Mouse (Mus musculus) liver, adult (tissue): Measurements from ENCODE around the gene Trim40.

Source experiments
- GATA4 ChIP-seq: IDR thresholded peaks from 2 replicates; pipeline ENCODE4 v1.6.1; 2014; ENCODE audit warnings: mild to moderate bottlenecking, low read length; ENCODE audit not compliant: insufficient replicate concordance

The Trim40 gene

DNA sequence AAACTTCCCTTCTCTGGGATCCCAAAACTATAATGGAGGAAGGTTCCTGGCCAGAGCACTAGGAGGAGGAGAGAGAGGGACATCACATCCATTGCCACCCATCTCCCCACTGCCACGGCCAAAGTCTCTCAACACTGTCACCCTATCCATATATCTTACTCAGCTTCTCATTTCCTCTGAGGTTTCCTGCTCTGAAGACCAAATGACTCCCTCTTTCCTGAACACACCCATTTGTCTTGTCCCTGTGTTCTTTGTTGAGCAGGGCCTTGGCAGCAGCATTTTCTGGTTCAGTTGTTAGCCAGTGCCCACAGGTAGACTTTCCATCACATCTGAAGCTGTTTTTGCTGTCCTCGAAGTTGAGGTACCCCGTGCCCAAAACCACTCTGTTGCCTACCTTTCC is 31.7 kb downstream of the Trim40 start:
- TF ChIP-seq GATA4: no peak

DNA sequence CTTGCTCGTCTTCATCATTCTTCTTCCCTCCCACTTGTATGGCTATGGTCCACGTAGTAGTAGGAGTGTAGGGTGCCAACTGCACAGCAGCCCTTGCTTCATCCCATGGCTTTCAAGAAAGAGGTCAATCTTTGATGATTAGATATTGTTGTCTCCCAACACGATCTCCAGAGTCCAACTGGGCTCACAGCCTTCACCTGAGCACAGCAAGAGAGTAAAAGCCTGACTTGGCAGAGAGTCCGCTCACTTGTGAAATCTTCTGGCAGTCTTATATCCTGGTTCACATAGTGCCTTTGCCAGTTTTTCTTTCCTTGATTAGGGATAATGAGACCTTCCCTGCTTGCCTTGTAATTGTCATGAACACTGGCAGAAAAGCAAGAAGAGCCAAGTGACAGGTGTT is 33.7 kb downstream of the Trim40 start:
- no peak for TF ChIP-seq GATA4

DNA sequence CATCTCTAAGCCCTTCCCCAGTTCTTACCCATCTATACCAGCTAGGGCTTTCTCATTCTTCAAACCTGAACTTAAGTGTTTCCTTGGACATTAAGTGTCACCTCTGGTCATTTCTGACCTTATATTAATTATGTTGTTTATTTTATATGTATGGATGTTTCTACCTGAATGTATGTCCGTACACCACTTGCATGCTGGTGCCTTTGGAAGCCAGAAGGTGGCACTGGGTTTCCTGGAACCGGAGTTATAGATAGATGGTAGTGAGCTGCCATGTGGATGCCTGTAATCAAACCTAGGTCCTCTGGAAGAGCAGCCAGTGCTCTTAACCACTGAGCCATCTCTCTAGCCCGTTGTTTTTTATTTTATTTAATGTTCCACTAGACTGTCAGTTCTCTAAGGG is 34.4 kb downstream of the Trim40 start:
- TF ChIP-seq GATA4: no peak

DNA sequence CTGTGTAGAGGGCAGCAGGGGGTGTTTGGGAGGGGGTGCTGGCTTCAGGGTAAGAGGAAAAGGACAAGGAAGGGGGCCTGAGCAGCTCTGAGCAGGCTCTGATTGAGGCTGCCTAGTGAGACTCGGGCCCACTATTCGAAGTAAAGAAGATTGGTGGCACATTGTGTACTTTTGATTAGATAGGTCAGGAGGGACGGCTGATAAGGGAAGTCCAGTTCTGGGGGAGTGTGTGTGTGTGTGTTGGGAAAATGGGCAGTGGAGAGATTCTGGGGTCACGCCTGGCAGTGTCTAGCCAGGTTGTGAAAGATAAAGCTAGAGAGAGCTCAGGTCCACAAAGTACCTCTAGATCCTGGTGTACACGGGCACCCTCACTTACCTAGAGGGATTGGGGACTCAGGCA is 38.3 kb downstream of the Trim40 start:
- no peak for TF ChIP-seq GATA4

DNA sequence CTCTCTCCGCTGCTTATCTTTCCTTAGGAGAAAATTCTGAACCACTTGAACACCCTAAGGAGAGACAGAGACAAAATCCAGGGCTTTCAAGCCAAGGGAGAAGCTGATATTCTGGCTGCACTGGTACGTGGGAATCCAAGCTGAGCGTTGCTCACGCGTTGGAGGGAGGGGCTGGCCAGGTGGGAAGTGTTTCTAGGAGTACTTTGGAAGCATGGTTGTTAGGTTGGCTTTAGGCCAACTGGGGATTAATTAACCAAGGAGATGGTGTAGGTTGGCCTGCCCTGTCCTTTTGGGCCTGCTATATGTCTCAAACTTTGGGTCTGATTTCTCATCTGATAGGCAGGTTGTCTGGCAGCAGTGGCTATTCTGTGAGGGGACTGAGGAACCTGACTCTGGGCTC is 38.7 kb downstream of the Trim40 start:
- no peak for TF ChIP-seq GATA4

DNA sequence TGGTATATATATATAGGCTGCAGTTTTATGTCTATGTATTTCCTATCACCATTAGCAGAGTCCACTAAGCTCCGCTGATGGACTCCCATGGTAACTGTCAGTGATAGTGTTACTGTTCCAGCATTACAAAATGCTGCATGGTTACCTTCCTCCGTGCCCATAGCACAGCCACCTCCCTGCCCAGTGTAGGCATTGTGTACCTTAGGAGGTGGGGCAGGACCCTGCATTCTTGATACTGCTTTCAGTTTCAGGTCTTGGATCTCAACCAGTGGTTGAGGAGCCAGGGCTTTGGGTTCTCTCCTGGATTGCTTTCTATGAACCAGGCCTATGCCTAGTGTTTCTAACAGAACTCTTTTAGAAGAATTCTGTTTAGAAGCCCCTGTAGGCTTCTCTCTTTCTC is 39.9 kb downstream of the Trim40 start:
- TF ChIP-seq GATA4: no peak

DNA sequence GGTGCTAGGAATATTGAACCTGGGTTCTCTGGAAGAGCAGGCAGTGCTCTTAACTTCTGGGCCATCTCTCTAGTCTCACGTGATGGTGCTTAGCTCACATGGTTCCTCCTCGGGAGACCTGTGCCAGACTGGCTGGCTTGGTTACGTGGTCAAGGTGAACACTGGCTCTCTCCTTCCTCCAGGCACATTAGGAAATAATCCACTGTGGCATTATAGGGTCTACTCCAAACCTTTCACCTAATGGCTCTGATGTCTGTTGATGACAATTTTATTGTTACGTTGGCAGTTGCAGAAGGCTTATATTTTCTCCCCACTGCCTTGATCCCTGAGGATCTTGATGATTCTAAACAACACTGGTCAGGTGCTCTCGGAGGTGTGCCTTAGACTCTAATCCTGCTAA is 41.0 kb downstream of the Trim40 start:
- TF ChIP-seq GATA4: no peak

DNA sequence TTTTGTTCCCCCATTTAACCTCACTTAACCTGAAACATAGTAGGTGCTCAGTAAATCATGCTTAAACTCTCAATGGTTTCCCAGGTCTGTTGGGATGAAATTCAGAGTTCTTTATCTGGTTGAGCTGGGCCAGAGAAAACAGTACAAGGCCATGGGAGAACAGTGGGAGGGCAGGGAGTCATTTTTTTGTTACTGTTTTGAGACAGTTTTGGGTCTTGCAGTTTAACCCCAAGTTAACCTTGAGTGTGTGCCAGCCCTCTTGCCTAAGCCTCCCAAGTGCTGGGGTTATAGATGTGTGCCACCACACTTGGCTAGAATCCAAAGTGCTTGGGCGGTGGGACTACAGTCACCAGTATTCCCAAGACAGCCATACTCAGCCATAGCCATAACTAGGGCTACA is 45.2 kb downstream of the Trim40 start:
- TF ChIP-seq GATA4: no peak

DNA sequence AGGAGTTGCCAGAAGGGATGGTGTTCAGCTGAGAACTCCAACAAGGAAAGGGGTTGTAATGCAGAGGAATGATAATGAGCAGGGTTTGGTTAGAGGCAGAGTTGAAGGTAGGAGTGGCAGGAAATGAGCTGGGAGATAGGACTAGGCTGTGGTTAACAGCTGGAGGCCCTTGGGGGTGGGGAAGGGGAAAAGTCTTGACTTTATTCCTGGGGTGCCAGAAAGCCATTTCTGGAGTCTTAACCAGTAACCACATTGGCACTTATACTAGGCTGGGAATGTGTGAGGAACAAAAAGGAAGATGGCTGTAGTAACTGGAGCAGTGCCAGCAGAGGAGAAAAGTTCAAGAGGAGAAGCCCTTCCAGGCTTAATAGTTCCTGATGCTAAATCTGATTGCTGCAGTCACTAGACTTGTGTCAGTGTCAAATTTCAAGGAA is 45.6 kb downstream of the Trim40 start:
- TF ChIP-seq GATA4: no peak

DNA sequence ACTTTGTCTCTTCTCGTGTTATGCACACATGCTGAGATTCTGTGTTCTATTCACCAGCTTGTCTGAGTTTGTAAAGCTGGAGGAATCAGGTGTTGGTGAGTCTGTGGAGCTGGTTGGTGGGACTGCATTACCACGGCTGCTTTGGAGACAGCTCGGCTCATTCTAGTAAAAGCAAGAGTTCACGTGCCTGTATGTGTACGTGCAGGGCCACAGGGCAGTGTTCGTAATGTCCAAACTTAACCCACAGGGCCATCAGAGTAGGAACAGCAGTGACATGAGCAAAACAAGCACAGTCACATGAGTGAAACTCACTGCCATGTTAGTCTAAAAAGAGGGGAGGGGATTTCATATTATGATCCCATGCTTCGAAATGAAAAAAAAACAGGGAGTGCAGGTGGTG is 46.2 kb downstream of the Trim40 start:
- no peak for TF ChIP-seq GATA4

DNA sequence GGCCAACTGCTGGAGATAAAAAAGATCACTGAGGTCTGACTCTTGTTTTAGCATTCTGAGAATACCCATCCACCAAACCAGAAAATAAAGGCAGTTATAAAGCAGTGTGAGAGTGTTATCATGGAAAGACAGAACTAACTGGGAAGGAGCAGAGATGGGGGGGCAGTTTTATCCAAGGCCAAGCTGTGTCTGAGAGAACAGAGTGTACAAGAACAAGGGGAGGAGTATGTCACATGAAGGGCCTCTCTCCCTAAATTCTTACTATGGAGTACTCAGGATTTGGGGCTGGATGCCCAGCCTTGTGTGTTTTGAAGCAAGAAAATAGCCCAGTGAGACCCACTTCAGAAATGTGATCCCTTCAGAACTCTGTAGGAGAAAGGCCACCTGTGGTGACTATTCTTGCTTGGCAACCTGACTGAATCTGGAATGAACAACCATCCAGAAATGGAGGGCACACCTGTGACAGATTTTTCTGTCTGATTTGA is 48.9 kb downstream of the Trim40 start:
- no peak for TF ChIP-seq GATA4

DNA sequence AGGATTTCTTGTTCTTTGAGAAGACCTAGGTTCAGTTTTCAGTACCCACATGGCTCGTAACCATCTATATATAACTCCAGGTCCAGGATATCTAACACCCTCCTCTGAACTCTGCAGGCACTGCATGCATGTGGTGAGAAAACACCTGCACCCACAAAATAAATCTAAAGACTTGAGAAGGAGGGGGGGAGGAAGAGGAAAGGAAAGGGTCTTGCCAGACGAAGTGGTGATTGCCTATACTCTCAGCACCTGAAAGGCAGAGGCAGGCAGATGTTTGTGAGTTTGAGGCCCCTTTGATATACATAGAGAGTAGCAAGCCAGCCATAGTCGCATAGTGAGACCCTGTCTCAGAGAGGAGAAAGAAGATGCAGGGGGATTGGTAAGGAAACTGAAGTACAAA is 50.0 kb downstream of the Trim40 start:
- TF ChIP-seq GATA4: no peak

DNA sequence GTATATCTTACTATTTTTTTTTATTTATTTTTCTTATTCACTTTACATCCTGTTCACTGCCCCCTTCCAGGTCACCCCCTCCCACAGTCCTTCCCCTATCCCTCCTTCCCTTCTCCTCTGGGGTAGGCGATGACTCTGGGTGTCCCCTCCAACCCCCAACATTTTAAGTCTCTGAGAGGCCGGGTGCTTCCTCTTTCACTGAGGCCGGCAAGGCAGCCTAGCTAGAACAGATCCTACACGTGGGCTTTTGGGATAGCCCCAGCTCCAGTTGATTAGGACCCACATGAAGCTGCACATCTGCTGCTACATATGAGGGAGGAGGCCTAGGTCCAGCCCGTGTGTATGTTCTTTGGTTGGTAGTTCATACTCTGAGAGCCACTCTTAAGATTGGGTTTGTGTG is 50.9 kb downstream of the Trim40 start:
- no peak for TF ChIP-seq GATA4

DNA sequence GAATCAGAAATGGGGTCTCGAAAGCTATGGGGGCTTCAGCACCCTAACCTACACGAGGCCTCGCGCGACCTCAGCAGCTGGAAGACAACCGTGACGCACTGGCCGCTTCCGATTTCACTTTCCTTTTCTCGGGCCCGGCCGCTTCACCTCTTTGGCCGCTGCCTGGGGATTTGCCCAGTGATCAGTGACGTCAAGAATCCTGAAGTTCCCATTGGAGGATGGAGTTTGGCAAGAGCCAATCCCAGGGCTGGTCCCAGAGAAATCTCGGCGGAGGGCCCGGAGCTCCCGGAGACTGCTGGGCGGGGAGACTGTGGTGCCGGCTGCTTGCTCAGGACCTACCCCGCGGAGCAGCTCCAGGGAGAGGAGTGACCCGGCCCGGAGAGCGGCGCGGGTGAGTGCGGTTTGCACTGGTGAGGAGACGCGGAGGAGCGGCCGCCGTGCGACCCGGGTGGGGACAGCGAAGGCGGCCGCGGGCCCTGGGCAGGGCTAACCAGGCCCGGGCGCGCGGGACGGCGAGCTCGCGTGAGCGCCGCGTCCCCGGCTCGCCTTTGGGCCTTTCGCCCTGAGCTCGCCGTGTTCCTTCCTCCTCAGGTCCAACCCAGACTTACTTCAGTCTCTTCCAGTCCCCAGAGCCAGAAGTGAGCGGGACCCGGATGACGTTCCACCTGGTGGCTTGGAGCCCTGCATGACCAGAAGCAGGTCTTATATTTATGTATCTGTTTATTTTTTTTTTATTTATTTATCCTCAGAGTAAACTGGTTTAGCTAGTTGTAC is 52.9 kb downstream of the Trim40 start, which contains the start of gene Trim26:
TSS of gene Trim26 (plus strand) at position 261 of the 774 bp plus-strand sequence.
- TF ChIP-seq GATA4: peak; percentile 27; the same call in 1 of the 2 replicates

DNA sequence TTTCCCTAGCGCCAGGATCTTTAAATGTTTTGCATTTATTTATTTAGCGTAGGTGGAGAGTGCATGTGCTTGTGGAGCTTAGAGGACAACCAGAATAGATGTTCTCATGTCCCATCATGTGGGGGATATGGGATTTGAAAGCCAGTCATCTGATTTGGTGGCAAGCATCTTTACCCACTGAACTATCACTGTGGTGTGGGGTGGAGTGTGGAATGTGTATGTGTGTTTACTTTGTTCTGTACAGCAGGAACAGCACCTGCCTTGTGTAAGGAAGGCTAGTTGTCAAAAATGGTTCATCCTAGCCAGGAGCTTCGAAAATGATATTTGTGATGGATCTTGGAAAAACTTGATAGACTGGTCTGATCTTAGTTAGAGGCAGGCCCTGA is 53.5 kb downstream of the Trim40 start:
- TF ChIP-seq GATA4: no peak

DNA sequence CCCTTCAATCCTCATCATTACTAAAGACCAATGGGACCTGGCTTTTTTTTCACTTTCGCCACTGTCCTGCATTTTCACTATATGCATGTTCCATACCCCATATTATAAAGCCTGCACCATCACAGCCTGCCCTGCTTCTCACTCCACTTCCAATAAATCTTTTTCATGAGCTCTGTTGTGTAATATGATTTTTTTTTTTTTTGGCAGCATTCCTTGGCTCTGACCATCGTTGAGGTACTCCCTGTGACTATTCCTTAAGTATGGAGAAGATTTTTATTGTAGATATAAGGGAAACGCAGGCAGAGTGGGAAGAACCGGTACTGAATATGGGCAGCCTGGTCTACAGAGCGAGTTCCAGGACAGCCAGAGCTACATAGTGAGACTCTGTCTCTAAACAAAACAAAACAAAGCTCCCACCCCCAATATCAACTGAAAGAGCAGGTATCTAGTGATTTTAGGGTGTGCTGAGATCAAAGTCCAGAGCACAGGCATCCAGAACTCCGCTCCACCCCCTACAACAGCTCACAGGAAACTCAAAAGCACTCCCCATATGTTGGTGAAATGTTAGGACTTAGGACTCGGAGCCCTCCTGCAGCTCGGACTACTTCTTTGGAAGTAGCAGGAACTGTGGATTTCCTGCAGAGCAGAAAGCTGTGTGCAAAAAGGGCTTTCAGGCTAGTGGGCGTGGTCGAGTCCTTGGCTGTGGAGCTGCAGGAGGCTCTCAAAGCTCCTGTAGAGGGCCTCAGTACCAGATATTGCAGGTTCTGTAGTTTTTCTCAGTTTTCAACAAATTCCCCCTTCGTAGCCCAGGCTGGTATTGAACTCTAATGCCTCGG is 54.1 kb downstream of the Trim40 start:
- no peak; the same call in 1 of the 2 replicates for TF ChIP-seq GATA4
